16 mouse cellular contexts compared by ENCODE assay signal in the genomic region with DNA sequence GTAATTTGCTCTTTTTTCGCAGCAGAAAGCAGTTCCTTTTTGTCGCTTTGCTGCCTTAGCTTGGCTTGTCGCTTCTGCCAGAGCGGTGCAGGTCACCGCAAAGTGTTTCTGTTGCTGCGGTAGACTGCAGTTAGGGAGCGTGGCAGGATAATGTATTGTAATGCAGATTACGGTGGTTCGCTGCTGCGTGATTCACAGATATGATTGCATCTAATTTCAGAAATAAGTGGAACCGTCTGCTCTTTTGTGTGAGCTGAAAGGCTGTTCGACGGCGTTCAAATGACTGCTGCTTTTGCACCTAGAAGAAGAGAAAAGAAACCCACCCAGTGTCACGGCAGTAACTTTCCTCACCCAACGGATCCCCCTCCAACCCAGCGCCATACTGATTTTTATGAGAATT.
DNase-seq lines count a peak whose midpoint lies in the region; ATAC-seq and TF ChIP-seq lines count a peak whose summit lies in the region.
"Had no signal": no experiment of that assay in that cellular context is flagged by ENCODE, and none has a peak within 500 bp of the region (broad histone marks: within the 10 kb centered on the region; RNA-seq: fewer than 3 reads in every experiment).

No protein-coding gene starts in this region.

- no peak for ATAC-seq in embryonic facial prominence, embryonic 13.5 days (ENCODE audit: insufficient number of reproducible peaks, insufficient read depth, low FRiP score, low TSS enrichment, low read depth)
- ATAC-seq in hindbrain, embryonic 14.5 days (ENCODE audit: low FRiP score): no peak; the same call in 1 of the 2 replicates
- no peak for ATAC-seq in midbrain, postnatal 0 days (ENCODE audit: low FRiP score)
- ATAC-seq in megakaryocyte-erythroid progenitor cell, adult 5-6 weeks (replicated peaks; ENCODE audit: low FRiP score, low TSS enrichment, poor library complexity, severe bottlenecking): no peak

- TF ChIP-seq CTCF in midbrain, postnatal 0 days (IDR thresholded peaks at IDR 0.05): no peak

- peak; percentile 24 for DNase-seq in brain, adult 2 months (ENCODE audit: low read depth, low spot score)
- DNase-seq in hindbrain, embryonic 14.5 days (ENCODE audit: low spot score): peak; percentile 45
- no peak for DNase-seq in midbrain, postnatal 0 days (ENCODE audit: low spot score)
- no peak for DNase-seq in urinary bladder, adult 2 months (ENCODE audit: low spot score)
- no peak for DNase-seq in layer of hippocampus, adult 11-12 months (ENCODE audit: low spot score)
- DNase-seq: adrenal gland, postnatal 25 days; cerebellum, adult 2 months; kidney, postnatal 14 days; lung, embryonic 14.5 days; thymus, postnatal 4 days had no signal

- H3K36me3 ChIP-seq in embryonic facial prominence, embryonic 13.5 days: no peaks in the 10 kb centered on the region
- no peaks in the 10 kb centered on the region for H3K36me3 ChIP-seq in hindbrain, embryonic 14.5 days (replicated peaks; ENCODE audit: control insufficient read depth, insufficient read depth)
- H3K36me3 ChIP-seq in midbrain, postnatal 0 days (ENCODE audit: insufficient read depth, low read length): no peaks in the 10 kb centered on the region
- H3K36me3 ChIP-seq: embryonic facial prominence, embryonic 15.5 days; heart, embryonic 13.5 days; limb, embryonic 15.5 days had no signal

- 36% methylated on average over 17 of the region's 17 CpGs for WGBS in embryonic facial prominence, embryonic 13.5 days
- WGBS in hindbrain, embryonic 14.5 days: 24% methylated on average over 17 of the region's 17 CpGs
- WGBS in midbrain, postnatal 0 days: 16% methylated on average over 17 of the region's 17 CpGs

- H3K27me3 ChIP-seq in embryonic facial prominence, embryonic 13.5 days: 0 out of 2 replicates have a peak, but pooled peaks cover 3% of the 10 kb centered on the region
- H3K27me3 ChIP-seq in hindbrain, embryonic 14.5 days (ENCODE audit: control insufficient read depth, insufficient read depth, low read length): no peaks in the 10 kb centered on the region
- no peaks in the 10 kb centered on the region for H3K27me3 ChIP-seq in midbrain, postnatal 0 days (ENCODE audit: insufficient read depth, low read length)
- H3K27me3 ChIP-seq: CH12.LX; embryonic facial prominence, embryonic 15.5 days; heart, embryonic 13.5 days; limb, embryonic 15.5 days had no signal

- peak overlapping the region; percentile 33; the same call in 1 of the 2 replicates for H3K4me2 ChIP-seq in embryonic facial prominence, embryonic 13.5 days
- H3K4me2 ChIP-seq in hindbrain, embryonic 14.5 days (replicated peaks): peak overlapping the region; percentile 47
- peak overlapping the region; percentile 40 for H3K4me2 ChIP-seq in midbrain, postnatal 0 days (ENCODE audit: low read depth, low read length, poor library complexity, severe bottlenecking)
- H3K4me2 ChIP-seq: embryonic facial prominence, embryonic 15.5 days; heart, embryonic 13.5 days; limb, embryonic 15.5 days; lung, embryonic 14.5 days had no signal

- H3K27ac ChIP-seq in embryonic facial prominence, embryonic 13.5 days: no peak overlapping the region
- no peak overlapping the region for H3K27ac ChIP-seq in hindbrain, embryonic 14.5 days
- H3K27ac ChIP-seq in midbrain, postnatal 0 days (ENCODE audit: low read depth, low read length): no peak overlapping the region
- H3K27ac ChIP-seq: embryonic facial prominence, embryonic 15.5 days; heart, embryonic 13.5 days; limb, embryonic 15.5 days had no signal

- H3K4me1 ChIP-seq in embryonic facial prominence, embryonic 13.5 days: peaks cover 29% of the 10 kb centered on the region
- H3K4me1 ChIP-seq in hindbrain, embryonic 14.5 days (replicated peaks; ENCODE audit: control insufficient read depth, insufficient read depth, low read length): 0 out of 2 replicates have a peak, but pooled peaks cover 2% of the 10 kb centered on the region
- H3K4me1 ChIP-seq in midbrain, postnatal 0 days (ENCODE audit: insufficient read depth, low read length): no peaks in the 10 kb centered on the region
- H3K4me1 ChIP-seq: heart, embryonic 13.5 days; limb, embryonic 15.5 days had no signal

- no peaks in the 10 kb centered on the region for H3K9me3 ChIP-seq in embryonic facial prominence, embryonic 13.5 days
- no peaks in the 10 kb centered on the region for H3K9me3 ChIP-seq in hindbrain, embryonic 14.5 days (ENCODE audit: control insufficient read depth, low read length)
- no peaks in the 10 kb centered on the region for H3K9me3 ChIP-seq in midbrain, postnatal 0 days (ENCODE audit: low read length)
- H3K9me3 ChIP-seq: embryonic facial prominence, embryonic 15.5 days; heart, embryonic 13.5 days; limb, embryonic 15.5 days had no signal

- no peak overlapping the region for H3K9ac ChIP-seq in embryonic facial prominence, embryonic 13.5 days
- no peak overlapping the region; the same call in 1 of the 2 replicates for H3K9ac ChIP-seq in hindbrain, embryonic 14.5 days
- H3K9ac ChIP-seq in midbrain, postnatal 0 days (replicated peaks; ENCODE audit: low read length, poor library complexity, severe bottlenecking): no peak overlapping the region
- H3K9ac ChIP-seq: embryonic facial prominence, embryonic 15.5 days; heart, embryonic 13.5 days; limb, embryonic 15.5 days; lung, embryonic 14.5 days had no signal

- no peak overlapping the region for H3K4me3 ChIP-seq in embryonic facial prominence, embryonic 13.5 days
- H3K4me3 ChIP-seq in hindbrain, embryonic 14.5 days (replicated peaks; ENCODE audit: low read length): 0 out of 2 replicates have a peak overlapping the region, but pooled peaks have one; percentile 13
- peak overlapping the region; percentile 11 for H3K4me3 ChIP-seq in midbrain, postnatal 0 days (ENCODE audit: low read depth, low read length)
- H3K4me3 ChIP-seq: embryonic facial prominence, embryonic 15.5 days; heart, embryonic 13.5 days; limb, embryonic 15.5 days had no signal

Comparison
In these comparisons a context has a peak if more than half of its experiments do, and no peak if none do; other contexts are left out.
1. DNase-seq: peak in brain, adult 2 months (single experiment) and hindbrain, embryonic 14.5 days (single experiment); none in midbrain, postnatal 0 days (single experiment), urinary bladder, adult 2 months (single experiment) and layer of hippocampus, adult 11-12 months (single experiment).
2. Peak in every context shown above with its lines, with median percentiles within 50 percentile points of each other: H3K4me2 ChIP-seq.